Mouse (Mus musculus) olfactory bulb, adult 2 months (tissue): ENCODE results near the gene Ikzf3.

Experiments used
- CTCF ChIP-seq: fragments of 200-500 bp; IDR thresholded peaks from 2 replicates; pipeline ENCODE4 v1.5.1; 2012; ENCODE audit warnings: low read depth, mild to moderate bottlenecking, low read length, moderate library complexity; ENCODE audit not compliant: insufficient read depth
- POLR2A ChIP-seq: fragments of 200-500 bp; IDR thresholded peaks from 2 replicates; pipeline ENCODE4 v1.6.1; 2012; ENCODE audit warnings: mild to moderate bottlenecking, low read depth, low read length, moderate library complexity; ENCODE audit not compliant: insufficient read depth

DNA sequence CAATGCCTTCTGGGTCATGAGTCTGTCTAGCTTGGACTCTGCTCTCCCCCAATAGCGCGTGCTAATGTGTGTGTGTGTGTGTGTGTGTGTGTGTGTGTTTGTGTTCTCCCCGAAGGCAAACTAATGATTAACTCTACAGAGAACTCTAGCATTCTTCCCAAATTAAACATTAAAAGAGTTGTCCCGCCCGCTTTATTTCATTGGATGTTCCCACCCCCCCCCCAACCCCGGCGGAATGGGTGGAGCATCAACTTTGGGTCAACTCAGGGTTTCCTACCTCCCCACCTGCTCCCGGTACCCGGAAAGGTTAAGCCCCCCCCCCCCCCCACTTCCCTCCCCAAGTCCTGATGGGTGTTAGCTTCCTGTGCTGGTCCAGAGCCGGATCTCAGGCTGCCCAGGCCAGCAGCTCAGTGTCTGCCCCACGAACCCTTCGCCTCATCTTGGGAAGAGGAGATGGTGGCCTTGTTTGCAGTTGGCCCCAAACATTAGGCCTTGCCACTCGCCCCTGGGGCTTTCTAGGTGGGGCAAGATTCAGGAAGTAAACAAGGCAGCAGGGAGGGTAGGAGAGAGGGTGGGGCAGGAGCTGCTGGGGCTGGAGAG, 97.5 kb downstream of the Ikzf3 start:
- TF ChIP-seq POLR2A (no peak), CTCF (no peak)
